Comparison of ENCODE assay signal across 11 mouse cellular contexts in the genomic region with DNA sequence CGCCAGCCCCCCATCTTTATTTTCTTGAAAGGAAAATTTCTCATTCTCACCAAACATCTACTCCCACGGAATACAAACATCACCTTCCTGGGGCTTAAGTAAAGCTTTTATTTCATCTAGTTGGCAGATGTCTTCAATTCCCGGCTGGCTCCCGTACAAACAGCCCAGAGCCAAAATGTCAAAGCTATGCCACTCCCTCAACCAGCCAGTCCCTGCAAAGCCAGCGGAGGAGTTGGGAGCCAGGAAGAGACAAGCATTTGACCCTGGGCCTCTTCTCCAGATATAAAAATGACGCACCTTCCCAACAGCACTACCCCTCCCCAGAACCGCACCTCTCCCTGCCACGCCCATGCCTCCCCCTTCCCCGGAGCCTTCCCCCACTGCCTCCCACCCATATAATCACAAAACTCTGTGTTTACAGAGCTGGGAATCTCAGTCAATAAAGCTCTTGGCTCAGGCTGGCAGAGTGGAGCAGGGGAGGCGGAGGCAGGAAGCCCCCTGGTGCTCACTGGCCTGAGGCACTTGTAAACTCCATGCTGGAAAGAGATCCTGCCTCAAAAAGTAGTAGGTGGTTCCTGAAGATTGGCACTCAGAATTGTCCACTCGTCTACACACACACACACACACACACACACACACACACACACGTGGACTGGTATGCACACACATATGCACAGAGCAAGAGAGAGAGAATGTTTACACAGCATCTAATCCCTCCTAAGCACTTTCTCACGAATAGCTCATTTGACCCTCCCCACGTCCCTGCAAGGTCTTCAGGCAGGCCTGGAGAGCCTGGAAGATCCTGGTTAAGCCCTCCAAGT.
A peak's percentile ranks its signal among the peaks of the same experiment; 100 is the strongest.
DNase-seq lines count a peak whose midpoint lies in the region; ATAC-seq and TF ChIP-seq lines count a peak whose summit lies in the region.
"Had no signal": no experiment of that assay in that cellular context is flagged by ENCODE, and none has a peak within 500 bp of the region (broad histone marks: within the 10 kb centered on the region; RNA-seq: fewer than 3 reads in every experiment).

No protein-coding gene starts in this region.

- H3K4me3 ChIP-seq in intestine, embryonic 15.5 days (replicated peaks): no peak overlapping the region
- H3K4me3 ChIP-seq in intestine, postnatal 0 days (ENCODE audit: low read depth, low read length): no peak overlapping the region
- no peak overlapping the region for H3K4me3 ChIP-seq in lung, embryonic 15.5 days
- H3K4me3 ChIP-seq: erythroblast, embryonic 14.5 days; hindbrain, embryonic 12.5 days; left cerebral cortex, adult 2 months had no signal

- H3K36me3 ChIP-seq in intestine, embryonic 15.5 days: no peaks in the 10 kb centered on the region
- H3K36me3 ChIP-seq in intestine, postnatal 0 days (ENCODE audit: control insufficient read depth, insufficient read depth): no peaks in the 10 kb centered on the region
- H3K36me3 ChIP-seq in lung, embryonic 15.5 days: no peaks in the 10 kb centered on the region
- H3K36me3 ChIP-seq: hindbrain, embryonic 12.5 days had no signal

- no peaks in the 10 kb centered on the region for H3K9me3 ChIP-seq in intestine, embryonic 15.5 days
- H3K9me3 ChIP-seq in intestine, postnatal 0 days (ENCODE audit: control insufficient read depth): no peaks in the 10 kb centered on the region
- H3K9me3 ChIP-seq in lung, embryonic 15.5 days: no peaks in the 10 kb centered on the region
- H3K9me3 ChIP-seq: hindbrain, embryonic 12.5 days had no signal

- H3K27ac ChIP-seq in intestine, embryonic 15.5 days: no peak overlapping the region
- H3K27ac ChIP-seq in intestine, postnatal 0 days (ENCODE audit: low read depth, low read length): no peak overlapping the region
- H3K27ac ChIP-seq in lung, embryonic 15.5 days: peak overlapping the region; percentile 9; the same call in 1 of the 2 replicates
- H3K27ac ChIP-seq: hindbrain, embryonic 12.5 days; left cerebral cortex, adult 2 months had no signal

- 0 out of 2 replicates have a peak, but pooled peaks cover 3% of the 10 kb centered on the region for H3K4me1 ChIP-seq in intestine, embryonic 15.5 days (replicated peaks)
- H3K4me1 ChIP-seq in intestine, postnatal 0 days (replicated peaks; ENCODE audit: control insufficient read depth, insufficient read depth, low read length): no peaks in the 10 kb centered on the region
- peaks cover 4% of the 10 kb centered on the region; the same call in 1 of the 2 replicates for H3K4me1 ChIP-seq in lung, embryonic 15.5 days
- H3K4me1 ChIP-seq: hindbrain, embryonic 12.5 days had no signal

- no peaks in the 10 kb centered on the region for H3K27me3 ChIP-seq in intestine, embryonic 15.5 days (replicated peaks)
- no peaks in the 10 kb centered on the region for H3K27me3 ChIP-seq in intestine, postnatal 0 days (replicated peaks; ENCODE audit: control insufficient read depth, insufficient read depth, low read length)
- no peaks in the 10 kb centered on the region for H3K27me3 ChIP-seq in lung, embryonic 15.5 days
- H3K27me3 ChIP-seq: hindbrain, embryonic 12.5 days had no signal

- no peak overlapping the region for H3K4me2 ChIP-seq in intestine, embryonic 15.5 days (replicated peaks)
- H3K4me2 ChIP-seq in intestine, postnatal 0 days (replicated peaks; ENCODE audit: low read depth): no peak overlapping the region
- H3K4me2 ChIP-seq in lung, embryonic 15.5 days: no peak overlapping the region
- H3K4me2 ChIP-seq: hindbrain, embryonic 12.5 days had no signal

- 38% methylated on average over 14 of the region's 14 CpGs for WGBS in intestine, embryonic 15.5 days
- WGBS in intestine, postnatal 0 days: 25% methylated on average over 14 of the region's 14 CpGs
- WGBS in lung, embryonic 15.5 days: 36% methylated on average over 14 of the region's 14 CpGs

- H3K9ac ChIP-seq in intestine, embryonic 15.5 days: no peak overlapping the region
- no peak overlapping the region for H3K9ac ChIP-seq in intestine, postnatal 0 days (ENCODE audit: low read depth, low read length)
- no peak overlapping the region for H3K9ac ChIP-seq in lung, embryonic 15.5 days
- H3K9ac ChIP-seq: hindbrain, embryonic 12.5 days had no signal

- 0 out of 2 replicates have a peak, but pooled peaks have one; percentile 20 for ATAC-seq in intestine, embryonic 15.5 days
- no peak for ATAC-seq in intestine, postnatal 0 days
- no peak; the same call in 1 of the 2 replicates for ATAC-seq in lung, embryonic 15.5 days (ENCODE audit: borderline replicate concordance, extremely low read depth, low FRiP score, low TSS enrichment)
- ATAC-seq in granulocyte monocyte progenitor cell, adult 5-6 weeks (replicated peaks; ENCODE audit: poor library complexity, severe bottlenecking): no peak
- ATAC-seq in CD4-positive, CD25-positive, alpha-beta regulatory T cell, adult 4 months: no peak

- DNase-seq in adrenal gland, adult 8-10 months: peak; percentile 43
- DNase-seq in adrenal gland, postnatal 36 days: peak; percentile 62 to 69
- DNase-seq: spleen, adult 18-20 months had no signal

- TF ChIP-seq CTCF in intestine, postnatal 0 days (IDR thresholded peaks at IDR 0.05; ENCODE audit: low read depth): no peak
